Mouse (Mus musculus): Measurements from ENCODE around the gene Pde8a.
"Not testable (repeated sequence)": the region's sequence is repeated elsewhere in the genome, so short reads cannot be mapped to it uniquely, and the experiment has no call there.

Gene Pde8a

DNA sequence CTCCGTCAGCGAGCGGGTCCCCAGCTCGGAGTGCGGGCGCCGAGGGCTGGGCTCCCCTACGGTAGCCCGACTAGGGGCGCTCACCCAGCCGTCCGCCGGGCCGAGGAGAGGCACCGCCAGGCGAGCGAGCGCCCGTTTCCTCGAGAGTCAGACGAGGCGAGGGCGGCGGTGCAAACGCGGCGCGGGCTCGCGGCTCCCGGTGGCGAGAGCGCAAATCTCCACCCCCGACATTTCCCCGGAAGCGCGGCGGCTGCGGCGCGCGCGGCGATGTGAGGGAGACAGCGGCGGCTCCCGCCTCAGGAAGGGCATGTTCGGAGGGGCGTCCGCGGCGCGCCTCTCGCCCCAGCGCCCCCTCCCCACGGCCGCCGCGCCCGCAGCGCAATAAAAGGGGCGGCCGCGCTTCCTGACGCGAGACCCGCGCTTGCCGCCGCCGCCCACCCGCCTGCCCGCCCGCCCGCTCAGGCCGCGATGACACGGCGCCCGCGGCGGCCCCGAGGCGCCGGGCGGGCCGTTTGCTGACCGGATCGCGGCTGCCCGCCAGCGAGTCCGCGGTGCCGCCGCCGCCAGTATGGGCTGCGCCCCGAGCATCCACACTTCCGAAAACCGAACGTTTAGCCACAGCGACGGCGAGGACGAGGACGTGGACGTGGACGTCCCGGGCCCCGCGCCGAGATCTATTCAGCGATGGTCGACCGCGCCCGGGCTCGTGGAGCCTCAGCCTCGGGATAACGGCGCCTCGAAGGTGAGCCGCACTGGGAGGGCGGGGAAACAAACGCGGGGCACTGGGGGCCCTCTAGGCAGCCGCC lies at the start of gene Pde8a:
TSS of gene Pde8a (plus strand) at position 250 of the 806 bp plus-strand sequence.
- peak; percentile 12 for DNase-seq (ENCODE audit: low spot score)

DNA sequence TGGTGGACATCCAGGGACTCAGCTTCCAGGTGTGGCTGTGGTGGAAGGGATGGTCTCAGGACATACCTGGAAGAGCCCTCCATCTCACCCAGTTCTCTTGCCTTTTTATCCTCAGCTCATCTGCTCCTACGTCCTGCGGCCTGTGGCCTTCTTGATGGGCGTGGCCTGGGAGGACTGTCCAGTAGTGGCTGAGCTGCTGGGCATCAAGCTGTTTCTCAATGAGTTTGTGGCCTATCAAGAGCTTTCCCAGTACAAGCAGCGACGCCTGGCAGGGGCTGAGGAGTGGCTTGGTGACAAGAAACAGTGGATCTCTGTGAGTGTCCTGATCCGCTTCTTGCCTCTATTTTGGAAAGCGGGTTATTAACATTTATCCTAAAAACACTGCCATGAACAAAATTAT lies 49.0 kb upstream of the Pde8a start:
- DNase-seq (ENCODE audit: low spot score), result no peak

- DNase-seq (ENCODE audit: low spot score), result no peak
Observed at GRCm38 (mm10) chr7:81167124-81167523, 46.3 kb upstream of the Pde8a start.

DNA sequence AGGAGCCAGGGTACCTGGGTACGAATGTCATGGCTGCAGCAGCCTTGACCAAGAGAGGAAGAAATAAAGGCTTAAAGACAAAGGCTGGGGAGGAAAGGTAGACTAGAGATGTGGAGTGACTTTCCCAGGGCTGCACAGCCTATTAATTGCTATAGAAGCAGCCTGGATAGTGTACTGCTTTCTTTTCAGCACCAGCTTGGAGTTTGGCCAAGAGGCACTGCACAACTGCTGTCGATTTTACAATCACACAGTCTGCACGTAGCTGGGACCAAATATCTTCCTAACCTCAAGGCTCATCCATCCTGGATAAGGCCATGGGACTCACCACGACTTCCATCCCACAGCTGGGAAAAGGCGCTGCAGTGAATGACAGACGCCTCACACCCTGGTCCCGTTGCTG lies 44.0 kb upstream of the Pde8a start:
- DNase-seq (ENCODE audit: low spot score), result no peak

- no peak for DNase-seq (ENCODE audit: low spot score)
Observed at GRCm38 (mm10) chr7:81173931-81174330, 39.5 kb upstream of the Pde8a start.

- no peak for DNase-seq (ENCODE audit: low spot score)
Observed at GRCm38 (mm10) chr7:81174654-81175053, 38.7 kb upstream of the Pde8a start.

DNA sequence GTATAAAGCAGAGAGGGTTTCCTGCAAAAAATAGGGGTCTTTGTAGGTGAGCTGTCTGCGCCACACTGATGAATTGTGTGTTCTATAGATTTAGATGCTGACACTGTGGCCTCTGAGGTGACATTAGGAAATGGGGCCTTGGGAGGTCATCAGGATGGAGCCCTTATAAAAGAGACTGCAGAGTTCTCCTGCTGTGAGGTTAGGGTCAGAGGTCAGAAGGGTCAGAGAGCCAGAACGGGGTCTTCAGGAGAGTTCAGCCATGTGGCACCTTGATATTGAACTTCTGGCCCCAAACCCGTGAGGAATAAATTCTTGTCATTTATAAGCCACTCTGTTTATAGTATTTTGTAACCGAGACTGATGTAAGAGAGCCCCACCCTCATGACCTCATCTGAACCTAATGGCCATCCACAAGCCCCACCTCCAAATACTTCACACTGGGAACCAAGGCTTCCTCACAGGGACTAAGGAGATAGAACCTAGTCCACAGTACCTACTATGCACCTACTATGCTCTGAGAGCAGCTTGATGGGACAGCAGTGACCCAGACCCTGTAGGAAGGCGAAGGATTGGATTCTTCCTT lies 37.1 kb upstream of the Pde8a start:
- DNase-seq (ENCODE audit: low spot score), result no peak

DNA sequence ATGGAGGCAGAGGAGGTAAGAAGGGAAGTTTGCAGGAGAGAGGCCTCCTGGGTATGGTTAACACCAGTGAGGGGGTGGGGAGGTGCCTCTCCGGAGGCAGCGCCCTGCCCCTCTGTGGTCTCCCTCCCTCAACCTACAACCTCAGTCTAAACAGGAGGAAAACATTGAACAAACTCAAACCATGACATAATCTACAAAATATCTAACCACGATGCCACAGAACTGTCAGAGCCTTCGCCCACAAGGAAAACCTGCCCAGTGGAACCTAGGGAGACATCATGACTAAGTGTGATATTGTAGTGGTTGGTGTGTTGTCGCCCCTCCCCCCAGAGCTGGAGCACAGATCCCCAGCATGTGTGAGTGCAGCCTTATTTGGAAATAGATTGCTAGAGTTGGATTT lies 33.9 kb upstream of the Pde8a start:
- no peak for DNase-seq (ENCODE audit: low spot score)

DNA sequence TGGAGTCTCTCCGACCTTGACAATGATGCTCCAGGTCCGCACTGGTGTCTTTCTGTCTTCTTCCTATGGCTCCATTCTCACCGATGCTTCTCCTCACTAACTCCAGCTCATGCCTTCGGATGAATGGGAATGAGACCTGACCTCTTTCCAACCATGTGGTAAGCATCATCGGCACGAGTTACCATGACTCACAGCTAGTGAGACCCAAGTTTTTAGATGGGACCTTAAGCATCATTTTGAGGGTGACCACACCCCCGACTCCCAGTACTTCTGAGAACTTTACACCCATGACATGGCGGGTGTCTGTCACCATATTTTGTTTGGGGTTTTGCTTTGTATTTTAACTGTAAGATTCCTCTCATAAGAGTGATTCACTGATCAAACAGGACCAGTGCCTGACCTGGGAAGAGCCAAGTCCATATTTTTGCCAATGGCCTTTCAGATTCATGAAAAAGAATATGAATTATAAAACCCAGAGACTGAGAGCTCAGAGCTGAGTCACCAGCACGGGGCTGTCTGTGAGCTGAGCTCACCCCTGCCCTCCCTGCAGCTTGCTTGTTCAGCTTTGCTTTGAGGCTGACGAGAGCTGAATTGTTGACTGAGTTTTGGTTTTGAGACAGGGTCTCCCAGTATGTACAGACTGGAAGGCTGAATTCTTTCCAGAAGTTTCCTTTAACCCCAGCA lies 30.8 kb upstream of the Pde8a start:
- no peak for DNase-seq (ENCODE audit: low spot score)

- DNase-seq (ENCODE audit: low spot score), result no peak
Observed at GRCm38 (mm10) chr7:81183181-81183580, 30.2 kb upstream of the Pde8a start.

GRCm38 (mm10) chr7:81184136-81184535 lies 29.3 kb upstream of the Pde8a start:
- no peak for DNase-seq (ENCODE audit: low spot score)

GRCm38 (mm10) chr7:81184651-81185050 lies 28.7 kb upstream of the Pde8a start:
- DNase-seq (ENCODE audit: low spot score), result no peak

DNA sequence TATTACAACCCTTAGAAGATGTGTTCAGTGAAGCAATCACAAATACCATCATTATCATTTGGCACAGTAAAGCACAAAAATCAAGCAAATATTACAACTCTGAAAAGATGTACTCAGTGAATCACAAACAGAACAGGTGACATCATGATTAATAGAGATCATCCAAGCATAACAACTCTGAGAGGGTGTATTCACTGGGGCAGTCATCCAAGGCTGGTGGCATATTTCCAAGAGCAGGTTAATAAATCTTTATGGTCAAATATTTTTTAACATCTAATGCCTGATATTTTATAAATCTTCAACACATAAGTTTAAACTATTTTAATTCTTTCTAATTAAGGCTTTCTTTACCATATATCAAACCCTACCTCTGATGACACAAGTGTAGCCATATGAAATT lies 27.4 kb upstream of the Pde8a start:
- not testable (repeated sequence) for DNase-seq (ENCODE audit: low spot score)

- no peak for DNase-seq (ENCODE audit: low spot score)
Observed at GRCm38 (mm10) chr7:81189180-81189579, 24.2 kb upstream of the Pde8a start.

DNA sequence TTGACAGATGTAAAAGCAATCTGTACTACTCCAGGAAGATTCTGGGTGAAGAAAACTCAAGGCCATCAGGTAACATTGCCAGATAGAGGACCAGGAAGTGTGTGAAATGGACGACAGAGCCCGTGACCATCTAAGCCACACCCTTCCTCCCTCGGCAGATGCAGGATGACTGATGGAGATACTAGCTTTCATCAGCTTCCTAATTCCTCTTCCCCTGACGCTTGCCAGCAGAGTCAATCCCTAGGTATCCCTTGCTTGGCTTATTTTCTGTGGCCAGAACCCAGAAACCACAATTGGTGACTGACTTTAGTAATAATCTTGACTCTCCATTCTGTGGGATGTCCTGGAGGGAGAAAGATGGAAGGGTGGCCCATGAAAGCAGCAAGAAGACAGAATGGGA lies 17.9 kb upstream of the Pde8a start:
- no peak for DNase-seq (ENCODE audit: low spot score)

DNA sequence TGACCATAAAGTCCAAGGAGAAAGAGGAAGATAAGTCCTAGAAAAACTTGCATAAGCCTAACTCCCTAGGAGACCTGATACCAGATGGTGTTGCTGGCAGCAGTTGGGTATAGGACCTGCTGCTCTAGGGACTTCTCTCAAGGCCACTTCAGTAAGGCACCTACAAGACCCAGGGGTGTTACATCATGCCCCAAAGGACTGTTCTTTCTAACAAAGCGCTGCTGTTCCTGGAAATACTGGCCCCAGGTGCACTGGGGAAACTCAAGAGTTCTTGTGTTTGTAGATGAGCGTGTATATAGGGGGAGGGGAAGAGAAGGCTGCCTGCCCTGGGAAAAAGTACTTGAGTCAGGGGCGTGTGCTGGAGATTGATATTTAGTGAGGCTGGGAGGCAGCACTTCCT lies 16.6 kb upstream of the Pde8a start:
- no peak for DNase-seq (ENCODE audit: low spot score)

DNA sequence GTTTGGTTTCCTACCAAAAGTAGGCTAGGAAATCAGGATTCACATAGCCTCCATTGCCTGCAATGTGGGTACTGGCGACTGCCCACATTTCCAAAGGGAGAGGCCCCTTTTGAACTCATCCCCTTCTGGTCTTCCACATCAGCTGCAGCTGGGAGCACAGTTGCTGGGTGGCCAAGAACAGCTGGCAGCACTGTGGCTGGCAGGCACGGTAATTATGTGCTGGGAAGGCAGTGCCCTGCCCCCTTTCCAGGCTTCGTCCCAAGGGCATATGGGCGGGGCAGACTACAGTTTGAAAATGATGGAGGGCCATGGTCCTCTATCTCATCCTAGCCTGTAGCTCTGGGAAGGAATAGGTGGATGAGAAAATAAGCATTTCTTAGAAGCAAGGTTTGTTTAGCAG lies 14.9 kb upstream of the Pde8a start:
- no peak for DNase-seq (ENCODE audit: low spot score)

DNA sequence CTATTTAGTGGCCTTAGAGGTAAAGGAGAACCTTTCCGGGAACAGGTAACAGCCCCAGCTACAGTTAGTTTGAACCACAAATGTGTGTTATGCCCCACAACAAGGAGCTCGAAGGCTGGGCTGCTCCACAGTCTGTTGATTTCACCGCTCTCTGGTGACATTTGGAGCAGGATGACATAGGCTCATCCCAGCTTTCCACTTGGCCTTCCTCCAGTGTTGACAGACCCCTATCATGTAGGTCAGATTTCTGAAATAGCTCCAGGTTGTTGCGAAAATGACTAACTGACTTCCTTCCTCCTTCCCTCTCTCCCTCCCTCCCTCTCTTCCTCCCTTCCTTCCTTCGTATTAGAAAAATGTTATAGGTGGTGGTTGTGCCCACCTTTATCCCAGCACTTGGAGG lies 14.3 kb upstream of the Pde8a start:
- DNase-seq (ENCODE audit: low spot score), result no peak

DNA sequence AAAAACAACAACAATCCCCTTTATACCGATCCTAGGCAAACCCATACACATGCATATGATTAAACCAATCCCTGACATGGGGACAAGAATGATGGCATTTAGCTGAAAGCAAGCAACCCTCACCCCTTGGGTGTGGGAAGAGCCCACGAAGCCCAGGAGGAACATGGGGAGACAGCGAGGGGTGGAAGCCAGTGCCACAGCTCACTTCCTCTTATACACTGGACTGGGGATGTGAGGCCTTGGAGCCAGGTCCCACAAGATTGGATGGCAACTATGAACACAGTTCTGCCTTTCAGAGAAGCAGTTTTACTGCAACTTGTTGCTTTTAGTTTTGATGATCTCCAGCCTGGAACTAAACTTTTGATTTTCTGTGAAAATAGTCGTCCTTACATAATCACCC lies 13.6 kb upstream of the Pde8a start:
- no peak for DNase-seq (ENCODE audit: low spot score)

GRCm38 (mm10) chr7:81202389-81202788 lies 11.0 kb upstream of the Pde8a start:
- DNase-seq (ENCODE audit: low spot score), result no peak

- not testable (repeated sequence) for DNase-seq (ENCODE audit: low spot score)
Observed at GRCm38 (mm10) chr7:81203576-81203975, 9.8 kb upstream of the Pde8a start.

GRCm38 (mm10) chr7:81208944-81209343 lies 4.5 kb upstream of the Pde8a start:
- peak; percentile 31 for DNase-seq (ENCODE audit: low spot score)

GRCm38 (mm10) chr7:81209979-81210685 lies 3.3 kb upstream of the Pde8a start:
- no peak for DNase-seq (ENCODE audit: low spot score)
